Mouse (Mus musculus) spleen, adult 2 months (tissue): ENCODE data around the gene Ap5z1.

Source experiments
- CTCF ChIP-seq: fragments of 200-500 bp; IDR thresholded peaks from 2 replicates; pipeline ENCODE4 v1.5.1; 2011; ENCODE audit warnings: mild to moderate bottlenecking, inconsistent platforms; ENCODE audit not compliant: insufficient read depth, insufficient read length, insufficient replicate concordance; ENCODE audit errors: extremely low read depth
- POLR2A ChIP-seq: fragments of 200-500 bp; IDR thresholded peaks from 2 replicates; pipeline ENCODE4 v1.6.1; 2011; ENCODE audit warnings: low read depth, low read length, inconsistent platforms

DNA sequence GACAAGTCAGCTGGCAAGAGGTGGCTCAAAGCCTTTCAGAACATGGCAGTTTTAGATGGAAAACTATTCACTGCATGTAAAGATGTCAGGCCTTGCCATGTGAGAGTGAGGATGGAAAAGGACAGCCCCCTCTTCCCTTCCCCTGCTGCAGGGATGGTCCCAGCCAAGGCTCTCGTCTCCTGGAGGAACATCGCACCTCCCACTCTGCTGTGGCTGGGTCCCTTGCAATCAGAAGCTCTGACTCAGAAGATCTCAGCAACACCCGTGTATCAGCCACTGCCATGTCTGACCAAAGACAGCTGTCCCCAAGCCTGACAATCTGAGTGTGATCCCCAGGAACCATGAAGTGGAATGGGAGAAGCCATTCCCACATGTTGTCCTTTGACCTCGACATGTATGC lies 48.4 kb downstream of the Ap5z1 start:
- TF ChIP-seq CTCF (no peak), POLR2A (no peak)
